Mouse (Mus musculus) liver, adult 2 months (tissue): ENCODE data around the gene Gm17545.

ENCODE experiments used
- CTCF ChIP-seq: fragments of 200-500 bp; IDR thresholded peaks from 2 replicates; pipeline ENCODE4 v1.5.1; 2011; ENCODE audit warnings: low read depth, low read length, control low read depth
- POLR2A ChIP-seq: fragments of 200-500 bp; IDR thresholded peaks from 2 replicates; pipeline ENCODE4 v1.6.1; 2011; ENCODE audit warnings: low read length, control low read depth; ENCODE audit not compliant: insufficient read depth; ENCODE audit errors: extremely low read depth

DNA sequence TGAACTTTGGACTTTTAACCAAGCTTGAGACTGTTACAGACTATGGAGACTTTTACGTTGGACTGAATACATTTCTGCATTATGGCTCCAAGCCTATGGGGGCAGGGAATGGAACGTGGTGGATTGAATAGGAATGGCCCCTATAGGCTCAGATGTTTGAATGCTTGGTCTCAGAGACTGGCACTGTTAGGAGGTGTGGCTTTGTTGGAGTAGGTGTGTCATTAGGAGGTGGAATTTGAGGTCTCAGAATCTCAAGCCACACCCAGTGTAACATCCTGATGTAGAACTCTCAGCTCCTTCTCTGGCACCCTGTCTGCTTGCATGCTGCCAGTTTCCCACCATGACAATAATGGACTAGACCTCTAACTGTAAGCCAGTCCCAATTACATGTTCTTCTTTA lies 20.9 kb upstream of the Gm17545 start:
- TF ChIP-seq POLR2A (no peak), CTCF (no peak)
